Mouse (Mus musculus) layer of hippocampus, adult 11-12 months (tissue): ENCODE measurements around the gene Kif3c.
A peak's percentile ranks its signal among the peaks of the same experiment; 100 is the strongest.

Experiments
- DNase-seq: peaks from one replicate; pipeline ENCODE4 v3.0.0; 2022; ENCODE audit warnings: low spot score

Gene Kif3c

DNA sequence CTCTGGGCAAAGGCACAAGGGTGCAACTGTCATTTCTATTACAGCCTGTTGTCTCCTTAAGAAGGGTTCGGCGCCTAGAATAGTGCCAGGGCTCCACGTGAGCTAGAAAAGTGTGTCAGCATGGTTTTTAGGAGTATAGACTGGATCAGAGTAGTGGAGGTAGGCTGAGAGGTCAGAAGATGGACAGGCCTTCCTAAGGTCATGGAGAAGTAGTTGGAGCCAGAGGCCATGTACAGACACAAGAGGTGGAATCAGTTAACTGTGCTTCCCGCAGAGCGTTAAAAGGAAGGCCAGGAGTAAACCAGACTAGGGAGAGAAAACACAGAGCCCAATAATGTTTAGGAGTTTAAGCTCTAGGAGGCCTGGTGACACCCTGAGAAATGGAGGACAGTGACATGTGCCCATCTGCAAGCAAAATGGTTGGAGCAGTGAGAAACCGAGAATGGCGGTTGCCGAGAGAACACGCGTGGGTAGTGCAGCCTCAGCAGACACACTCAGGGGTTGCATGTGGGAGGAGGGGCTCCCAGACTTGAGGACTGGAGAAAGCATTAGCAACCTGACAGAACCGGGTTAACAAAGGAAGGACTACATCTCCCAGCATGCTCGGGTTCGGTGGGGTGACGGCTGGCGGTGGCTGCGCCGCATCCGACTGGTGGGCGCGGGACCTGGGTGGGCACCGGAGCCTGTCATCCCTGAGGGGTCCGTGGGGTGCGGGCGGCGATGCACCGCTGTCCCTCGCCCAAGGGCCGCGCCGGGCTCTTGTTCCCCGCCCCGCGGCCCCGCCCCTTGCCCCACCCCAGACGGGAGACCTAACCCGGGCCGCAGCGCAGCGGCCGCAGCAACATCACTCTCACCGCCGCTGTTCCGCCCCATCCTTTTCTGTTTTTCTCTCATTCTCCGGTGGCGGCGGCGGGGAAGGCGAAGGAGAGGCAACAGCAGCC, at the start of gene Kif3c:
TSS of gene Kif3c (plus strand) at position 625 of the 941 bp plus-strand sequence.
- DNase-seq, result peak; percentile 85

DNA sequence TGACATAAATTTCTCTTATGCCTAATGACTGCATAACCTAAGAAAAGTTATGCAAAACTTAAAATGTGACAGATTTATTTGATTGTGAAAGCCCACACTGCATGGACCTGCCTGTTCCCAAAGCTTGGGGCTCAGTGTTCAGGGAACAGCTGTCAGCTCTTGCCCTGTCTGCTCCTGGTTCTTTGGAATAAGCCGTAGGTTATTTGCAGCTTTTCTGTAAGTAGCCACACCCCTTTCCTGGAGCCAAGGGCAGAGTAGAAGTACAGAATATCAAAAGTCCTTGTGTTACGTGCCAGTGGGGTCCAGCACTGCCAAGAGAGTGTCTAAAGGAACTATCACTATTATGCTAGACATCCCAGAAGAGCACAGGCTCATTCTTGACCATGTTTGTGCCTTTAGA, 48.8 kb upstream of the Kif3c start:
- no peak for DNase-seq

DNA sequence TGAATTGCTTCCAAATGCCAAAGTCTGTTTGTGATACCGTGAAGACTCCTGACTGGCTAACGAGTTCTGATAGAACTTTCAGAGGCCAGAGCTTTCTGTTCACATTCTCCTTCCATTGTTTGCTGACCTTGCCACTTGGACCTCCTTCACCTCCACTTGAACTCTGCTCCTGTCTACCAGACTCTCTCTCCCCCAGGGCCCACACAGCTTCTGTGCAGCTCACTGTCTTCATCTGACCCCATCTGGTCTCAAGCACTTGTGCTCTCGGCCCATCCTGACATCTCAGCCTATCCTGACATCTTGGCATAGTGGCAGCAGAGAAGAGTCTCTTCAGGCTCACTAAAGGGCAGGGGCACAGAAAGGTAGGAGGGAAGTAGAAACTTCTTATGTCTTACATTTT, 48.0 kb upstream of the Kif3c start:
- no peak for DNase-seq

DNA sequence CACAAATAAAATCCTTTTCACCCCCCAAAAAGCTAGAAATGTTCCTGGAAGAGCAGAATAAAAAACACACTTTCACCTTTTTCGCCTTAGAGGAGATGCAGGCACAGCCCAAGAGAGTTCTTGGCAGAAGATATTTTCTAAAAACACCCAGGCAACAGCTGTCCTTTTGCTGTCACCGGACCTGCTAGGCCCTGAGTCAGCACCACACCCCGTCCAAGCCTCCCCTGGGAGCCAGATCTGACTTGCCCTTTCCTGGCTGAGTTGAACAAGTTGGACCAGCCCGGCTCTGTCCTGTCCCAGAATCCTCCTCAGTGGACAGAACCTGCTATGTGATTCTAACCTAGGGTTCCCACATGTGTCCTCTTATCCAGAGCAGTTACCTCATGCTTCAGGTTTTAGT, 45.6 kb upstream of the Kif3c start:
- DNase-seq, result no peak

DNA sequence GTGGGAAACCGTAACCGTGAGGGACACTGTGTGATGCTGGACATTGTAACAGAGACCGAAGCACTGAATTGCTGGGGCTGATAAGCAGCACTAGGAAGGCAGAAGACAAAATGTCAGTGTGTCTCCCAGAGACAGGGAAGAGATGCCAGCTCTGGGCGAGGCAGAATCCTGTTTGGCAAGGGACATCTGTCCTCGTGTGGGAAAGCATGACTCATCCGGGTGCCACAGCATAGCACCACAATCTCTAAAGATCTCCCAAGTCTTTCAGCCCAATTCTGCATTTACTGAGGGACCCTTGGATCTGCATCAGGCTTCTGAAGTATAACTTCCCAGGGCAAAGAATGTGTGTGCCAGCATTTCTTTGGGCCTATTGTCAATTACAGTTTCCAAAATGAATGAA, 41.7 kb upstream of the Kif3c start:
- peak; percentile 73 for DNase-seq

DNA sequence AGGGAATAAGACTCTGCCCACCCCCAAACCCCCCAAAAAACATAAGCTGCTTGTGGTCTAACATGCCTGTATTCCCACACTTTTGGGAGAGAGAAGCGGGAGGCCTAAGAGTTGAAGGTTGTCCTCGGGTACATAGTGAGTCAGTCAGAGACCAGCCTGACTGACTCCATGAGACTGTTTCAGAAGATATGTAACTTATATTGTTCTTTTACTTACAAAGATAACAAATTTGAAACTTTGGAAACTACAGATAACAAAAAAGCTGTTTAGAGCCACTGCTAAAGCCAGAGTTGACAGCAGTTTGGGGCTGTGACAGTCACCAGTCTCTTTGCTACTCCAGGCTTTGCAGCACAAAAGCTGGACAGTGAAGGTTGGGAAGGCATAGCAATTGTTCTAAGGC, 39.7 kb upstream of the Kif3c start:
- DNase-seq, result no peak

DNA sequence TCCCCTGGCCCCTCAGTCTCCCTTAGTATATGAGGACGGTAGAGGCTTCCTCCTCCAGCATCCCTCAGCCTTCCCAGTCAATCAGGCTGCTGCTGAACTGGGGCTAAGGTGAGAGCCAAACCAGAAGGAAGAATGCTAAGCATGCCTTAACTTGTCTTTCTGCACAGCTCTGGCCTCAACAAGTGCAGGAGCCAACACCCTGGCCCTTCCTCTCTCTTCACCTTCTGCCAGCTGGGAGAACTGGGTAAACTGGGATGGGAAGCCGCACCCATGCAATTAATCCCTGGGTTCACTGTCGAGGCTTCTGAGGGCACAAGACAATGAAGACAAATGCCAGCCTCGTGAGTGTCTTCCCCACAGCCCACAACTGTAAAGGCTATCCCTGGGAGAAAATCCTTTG, 35.3 kb upstream of the Kif3c start:
- no peak for DNase-seq

DNA sequence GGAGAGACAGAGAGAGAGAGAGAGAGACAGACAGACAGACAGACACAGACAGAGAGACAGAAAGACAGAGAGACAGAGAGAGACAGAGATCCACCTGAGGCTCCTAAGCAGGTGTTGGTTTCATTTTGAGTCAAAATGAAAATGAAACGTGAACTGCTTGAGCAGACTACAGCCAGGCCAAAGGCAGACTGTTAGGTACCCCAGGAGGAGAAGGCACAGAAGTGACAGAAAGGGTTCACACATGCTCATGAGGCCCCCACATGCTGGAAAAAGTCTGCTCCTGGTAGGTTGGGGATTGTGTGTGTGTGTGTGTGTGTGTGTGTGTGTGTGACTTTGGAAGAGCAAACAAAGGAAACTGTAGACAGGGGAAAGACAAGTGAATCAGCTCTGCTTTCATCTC, 26.0 kb upstream of the Kif3c start:
- no peak for DNase-seq

DNA sequence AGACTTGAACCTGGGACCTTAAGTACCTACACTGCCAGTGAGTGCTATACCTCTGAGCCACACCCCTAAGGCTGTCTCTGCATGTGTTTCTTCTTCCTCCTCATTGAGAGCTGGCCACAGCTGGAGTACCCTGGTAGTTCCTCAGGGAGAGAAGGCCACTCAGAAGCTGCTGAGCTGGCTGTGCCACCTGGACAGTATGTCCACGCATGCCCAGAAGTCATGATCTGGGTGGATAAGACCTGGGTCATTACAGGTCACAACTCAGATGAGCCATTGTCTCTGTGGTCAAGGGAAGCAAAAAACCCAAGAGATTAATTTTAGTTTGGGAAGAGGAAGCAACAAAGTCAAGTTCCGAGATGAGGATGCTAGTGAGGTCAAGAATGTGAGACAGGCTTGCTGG, 20.8 kb upstream of the Kif3c start:
- DNase-seq, result no peak

DNA sequence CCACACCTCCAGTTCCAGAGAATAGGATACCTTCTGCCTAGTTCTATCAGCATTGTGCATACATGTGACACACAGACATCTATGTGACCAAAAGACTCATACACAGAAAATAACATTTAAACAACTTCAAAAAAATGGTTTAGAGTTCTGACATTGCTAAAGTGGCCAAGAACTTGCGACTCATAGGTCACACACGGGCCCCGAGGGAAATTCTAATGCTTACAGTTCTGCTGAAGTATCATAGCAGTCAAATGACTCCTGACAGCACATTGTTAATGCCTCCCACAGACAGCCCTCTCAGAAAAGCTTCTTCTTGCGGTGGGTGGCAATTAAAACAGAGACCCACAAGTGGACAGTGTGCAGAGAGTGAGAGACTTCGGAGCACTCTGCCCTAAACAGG, 19.9 kb upstream of the Kif3c start:
- DNase-seq, result no peak

DNA sequence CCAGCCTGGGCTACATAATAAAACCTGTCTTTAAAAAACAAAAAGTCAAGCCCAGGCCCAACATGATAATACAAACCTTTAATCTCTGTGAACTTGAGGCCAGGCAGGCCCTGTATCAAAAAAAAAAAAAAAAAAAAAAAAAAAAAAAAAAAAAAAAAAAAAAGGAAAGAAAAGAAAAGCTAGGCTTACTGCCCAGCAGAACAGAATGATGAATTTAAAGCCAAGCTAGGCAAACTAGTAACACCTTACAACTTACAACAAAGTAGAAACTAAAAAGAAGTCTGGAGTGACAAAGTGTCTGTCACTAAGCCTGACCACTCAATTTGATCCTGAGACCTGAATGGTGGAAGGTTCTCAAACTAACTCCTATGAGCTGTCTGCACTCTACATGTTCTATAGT, 17.2 kb upstream of the Kif3c start:
- DNase-seq, result no peak

DNA sequence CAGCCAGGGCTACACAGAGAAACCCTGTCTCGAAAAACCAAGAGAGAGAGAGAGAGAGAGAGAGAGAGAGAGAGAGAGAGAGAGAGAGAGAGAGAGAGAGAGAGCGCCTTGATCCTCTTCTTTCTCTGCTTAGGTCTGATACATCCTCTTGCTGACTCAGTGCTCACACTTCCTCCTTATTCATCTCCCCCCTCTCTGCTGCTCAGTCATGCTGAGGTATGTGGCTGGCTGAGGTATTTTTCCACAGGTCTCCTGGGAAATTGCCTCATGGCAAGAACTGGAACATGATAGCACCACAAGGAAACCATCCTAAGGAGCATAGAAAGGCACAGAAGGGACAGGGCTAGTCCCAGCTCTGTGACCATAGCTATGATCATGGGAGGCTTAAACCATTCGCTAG, 15.5 kb upstream of the Kif3c start:
- no peak for DNase-seq

DNA sequence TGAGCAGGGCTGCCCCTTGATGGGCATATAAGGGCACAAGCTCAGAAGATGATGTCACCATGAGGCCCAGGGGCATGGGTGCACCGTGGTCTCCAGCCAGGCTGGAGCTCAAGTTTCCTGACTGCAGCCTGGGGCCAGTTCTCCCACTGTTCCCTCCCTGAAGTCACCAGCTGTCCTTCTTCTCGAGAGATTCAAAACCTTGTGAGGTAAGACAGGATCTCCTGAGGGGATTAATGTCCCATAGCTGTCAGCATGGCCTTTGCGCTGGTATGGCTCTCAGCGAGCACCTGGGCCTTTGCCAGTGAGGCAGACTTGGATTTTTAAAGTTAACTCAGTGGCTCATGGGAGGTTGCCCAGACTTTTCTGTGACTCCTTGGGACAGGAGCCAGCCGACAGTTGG, 14.8 kb upstream of the Kif3c start:
- DNase-seq, result no peak

DNA sequence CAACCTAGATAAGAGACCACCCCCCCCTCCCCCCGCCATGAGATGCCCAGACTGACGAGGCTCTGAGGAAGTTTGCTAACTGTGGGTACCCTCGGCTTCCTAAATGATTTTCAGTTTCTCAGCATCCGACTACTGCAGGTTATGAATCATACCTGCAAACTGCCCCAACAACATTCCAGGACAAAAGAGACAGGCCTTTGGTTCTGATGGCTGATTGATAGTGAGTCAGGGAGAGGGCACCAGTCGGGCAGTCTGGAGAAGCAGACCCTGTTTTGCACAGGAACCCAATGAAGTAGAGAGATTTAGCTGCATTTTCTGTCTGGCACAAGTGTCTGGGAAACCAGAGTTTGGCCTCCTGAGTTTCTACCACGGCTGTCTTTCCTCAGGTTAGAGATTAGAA, 12.7 kb upstream of the Kif3c start:
- DNase-seq, result no peak

DNA sequence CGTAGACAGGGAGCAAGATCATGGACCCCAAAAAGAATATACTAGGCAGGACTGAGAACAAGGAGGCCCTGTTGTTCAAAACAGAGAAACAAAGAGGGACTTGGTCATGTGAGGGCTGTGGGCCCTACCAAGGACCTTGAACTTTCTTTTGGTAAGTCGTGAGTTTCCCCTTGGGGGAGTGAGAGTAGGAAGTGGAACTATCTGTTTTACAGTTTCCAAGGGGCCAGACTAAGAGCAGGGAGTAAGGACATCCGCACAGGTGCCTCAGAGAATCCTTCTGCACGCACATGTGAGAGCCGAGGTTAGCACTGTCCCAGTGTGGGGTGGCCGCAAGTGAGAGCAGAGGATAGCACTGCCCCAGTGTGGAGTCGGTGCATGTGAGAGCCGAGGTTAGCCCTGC, 9.9 kb upstream of the Kif3c start:
- no peak for DNase-seq

DNA sequence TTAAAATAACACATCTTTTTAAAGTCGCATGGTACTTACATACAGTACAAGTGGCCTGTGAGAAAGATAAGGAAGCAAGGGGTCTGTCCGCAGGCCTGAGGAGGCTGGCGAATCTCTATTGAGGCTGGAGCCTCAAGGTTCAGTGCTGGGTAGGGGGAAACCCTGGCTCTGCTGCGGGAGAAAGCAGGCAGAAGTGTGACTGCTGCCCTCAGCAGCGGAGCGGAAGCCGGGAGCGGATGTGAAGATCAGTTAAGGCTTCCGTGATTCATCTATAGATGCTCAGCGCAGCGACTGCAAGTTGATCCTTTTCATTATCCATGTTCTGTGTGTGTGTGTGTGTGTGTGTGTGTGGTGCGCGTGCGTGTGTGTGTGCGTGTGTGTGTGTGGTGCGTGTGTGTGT, 8.1 kb upstream of the Kif3c start:
- no peak for DNase-seq

DNA sequence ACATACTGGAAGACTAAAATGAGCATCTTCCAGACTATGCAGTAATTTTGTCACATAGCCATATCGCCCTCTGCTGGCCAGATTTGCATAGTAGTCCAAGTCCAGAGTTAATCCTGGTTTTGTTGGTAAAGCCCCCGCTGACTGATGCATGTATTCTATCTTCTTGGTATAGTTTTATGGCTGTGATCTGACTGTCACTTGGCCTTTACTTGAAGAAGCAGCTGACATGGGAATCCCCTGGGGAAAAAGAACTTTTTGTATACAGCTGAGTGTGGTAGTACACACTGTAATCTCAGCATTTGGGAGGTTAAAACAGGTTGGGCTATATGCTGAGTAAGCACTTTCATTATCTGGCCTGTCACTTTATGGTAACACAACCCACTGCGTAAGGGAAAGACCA, 5.6 kb upstream of the Kif3c start:
- DNase-seq, result peak; percentile 90

DNA sequence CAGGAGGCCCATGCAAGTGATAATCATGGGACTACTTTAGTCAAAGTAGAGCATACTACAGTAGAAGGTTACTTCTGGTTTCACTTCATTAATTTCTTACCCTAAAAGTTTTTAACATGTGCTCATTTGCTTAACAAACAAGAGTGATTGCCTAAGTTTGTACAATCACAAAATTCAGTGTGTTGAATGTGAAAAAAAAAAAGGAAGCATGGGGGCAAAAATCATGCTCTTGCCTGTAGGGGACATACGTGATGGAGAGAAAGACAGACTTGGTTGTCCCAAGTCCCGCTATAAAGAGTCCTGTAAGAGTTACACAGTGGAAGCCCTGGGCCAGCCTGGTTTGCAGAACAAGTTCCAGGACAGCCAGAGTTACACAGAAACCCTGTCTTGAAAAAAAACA, 4.9 kb upstream of the Kif3c start:
- DNase-seq, result no peak

DNA sequence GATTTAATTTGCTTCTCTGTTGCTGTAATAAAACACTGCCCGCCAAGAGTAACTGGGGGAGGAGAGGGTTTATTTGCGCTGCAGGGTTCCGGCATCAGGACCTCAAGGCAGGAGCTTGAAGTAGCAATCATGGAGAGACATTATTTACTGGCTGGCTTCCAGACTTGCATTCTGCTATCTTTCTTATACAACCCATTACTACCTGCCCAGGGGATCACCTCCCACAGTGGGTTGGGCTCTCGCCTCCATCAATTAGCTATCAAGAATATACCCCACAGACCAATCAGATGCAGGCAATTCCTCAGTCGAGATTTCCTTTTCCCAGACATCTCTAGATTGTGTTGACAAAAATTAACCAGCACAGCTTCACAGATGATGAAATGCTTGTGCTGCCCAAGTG, 856 bp upstream of the Kif3c start:
- no peak for DNase-seq

DNA sequence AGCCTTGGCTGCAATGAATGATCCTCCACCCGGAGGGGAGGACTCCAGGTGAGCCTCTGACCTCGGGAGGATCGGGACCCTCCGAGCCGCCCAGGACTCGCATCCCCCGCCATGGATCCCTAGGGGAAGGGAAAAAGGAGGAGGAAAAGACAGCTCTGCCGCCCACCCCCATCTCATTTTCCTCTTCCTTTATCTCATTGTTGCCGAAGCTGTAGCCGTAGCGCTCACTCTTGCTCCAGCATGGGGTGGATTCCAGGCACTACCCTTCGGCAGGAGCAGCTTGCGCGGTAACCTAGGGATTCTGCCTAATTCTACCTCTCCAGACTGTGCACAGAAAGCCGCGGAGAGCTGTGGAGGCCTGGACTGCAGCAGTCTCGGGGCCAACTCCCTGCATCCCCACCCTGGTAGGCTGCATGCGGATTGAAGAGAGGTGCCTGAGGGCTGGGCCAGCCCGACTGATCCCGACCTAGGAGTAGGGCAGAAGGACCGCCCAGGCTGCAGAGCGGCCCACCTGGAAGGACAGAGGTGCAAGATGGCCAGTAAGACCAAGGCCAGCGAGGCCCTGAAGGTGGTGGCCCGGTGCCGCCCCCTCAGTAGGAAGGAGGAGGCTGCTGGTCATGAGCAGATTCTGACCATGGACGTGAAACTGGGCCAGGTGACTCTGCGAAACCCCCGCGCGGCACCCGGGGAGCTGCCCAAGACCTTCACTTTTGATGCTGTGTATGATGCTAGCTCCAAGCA, 687 bp downstream of the Kif3c start:
- DNase-seq, result peak; percentile 38

DNA sequence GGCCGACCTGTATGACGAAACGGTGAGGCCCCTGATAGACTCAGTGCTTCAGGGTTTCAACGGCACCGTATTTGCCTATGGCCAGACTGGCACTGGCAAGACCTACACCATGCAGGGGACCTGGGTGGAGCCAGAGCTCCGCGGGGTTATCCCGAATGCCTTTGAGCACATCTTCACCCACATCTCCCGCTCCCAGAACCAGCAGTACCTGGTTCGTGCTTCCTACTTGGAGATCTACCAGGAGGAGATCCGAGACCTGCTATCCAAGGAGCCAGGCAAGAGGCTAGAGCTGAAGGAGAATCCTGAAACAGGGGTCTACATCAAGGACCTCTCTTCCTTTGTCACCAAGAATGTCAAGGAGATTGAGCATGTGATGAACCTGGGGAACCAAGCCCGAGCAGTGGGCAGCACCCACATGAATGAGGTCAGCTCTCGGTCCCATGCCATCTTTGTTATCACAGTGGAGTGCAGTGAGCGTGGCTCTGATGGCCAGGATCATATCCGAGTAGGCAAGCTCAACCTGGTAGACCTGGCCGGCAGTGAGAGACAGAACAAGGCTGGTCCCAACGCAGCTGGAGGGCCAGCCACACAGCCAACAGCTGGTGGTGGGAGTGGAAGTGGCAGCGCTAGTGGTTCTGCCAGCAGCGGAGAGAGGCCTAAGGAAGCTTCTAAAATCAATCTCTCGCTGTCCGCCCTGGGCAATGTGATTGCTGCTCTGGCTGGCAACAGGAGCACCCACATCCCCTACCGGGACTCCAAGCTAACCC, 1.4 kb downstream of the Kif3c start:
- DNase-seq, result no peak

DNA sequence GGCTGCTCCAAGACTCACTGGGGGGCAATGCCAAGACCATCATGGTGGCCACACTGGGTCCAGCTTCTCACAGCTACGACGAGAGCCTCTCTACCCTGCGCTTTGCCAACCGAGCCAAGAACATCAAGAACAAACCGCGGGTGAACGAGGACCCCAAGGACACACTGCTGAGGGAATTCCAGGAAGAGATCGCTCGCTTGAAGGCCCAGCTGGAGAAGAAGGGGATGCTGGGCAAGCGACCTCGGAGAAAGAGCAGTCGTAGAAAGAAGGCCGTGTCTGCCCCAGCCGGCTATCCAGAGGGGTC, 2.0 kb downstream of the Kif3c start:
- no peak for DNase-seq

DNA sequence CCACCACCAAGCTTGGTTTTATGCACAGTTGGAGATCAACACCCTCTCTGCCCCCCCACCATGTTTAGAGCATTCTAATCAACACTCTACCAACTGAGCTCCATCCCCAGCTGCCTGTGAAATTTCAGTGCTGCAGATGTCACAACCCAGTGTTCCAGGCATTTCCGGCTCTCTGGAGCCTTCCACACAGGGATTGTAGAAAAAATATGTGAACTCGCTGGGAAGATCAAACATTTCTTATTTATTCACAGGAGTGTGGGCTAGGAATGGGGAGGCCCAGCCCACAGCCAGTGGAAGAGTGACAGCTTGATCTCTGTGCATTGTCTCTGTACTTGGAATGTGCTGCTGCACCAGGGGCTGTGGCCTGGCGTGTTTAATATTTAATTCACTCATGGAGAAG, 3.8 kb downstream of the Kif3c start:
- DNase-seq, result no peak
